Mouse (Mus musculus): ENCODE data around the gene Capn15. TPM values are rescaled to one million over a fixed set of nuclear protein-coding genes. Genes with fewer than 3 reads are reported as not detected.

Capn15 gene
- polyA plus RNA-seq (2012; ENCODE audit: insufficient read depth, insufficient read length, missing spikeins) = 12.1 and 12.7 TPM in 2 replicates

DNA sequence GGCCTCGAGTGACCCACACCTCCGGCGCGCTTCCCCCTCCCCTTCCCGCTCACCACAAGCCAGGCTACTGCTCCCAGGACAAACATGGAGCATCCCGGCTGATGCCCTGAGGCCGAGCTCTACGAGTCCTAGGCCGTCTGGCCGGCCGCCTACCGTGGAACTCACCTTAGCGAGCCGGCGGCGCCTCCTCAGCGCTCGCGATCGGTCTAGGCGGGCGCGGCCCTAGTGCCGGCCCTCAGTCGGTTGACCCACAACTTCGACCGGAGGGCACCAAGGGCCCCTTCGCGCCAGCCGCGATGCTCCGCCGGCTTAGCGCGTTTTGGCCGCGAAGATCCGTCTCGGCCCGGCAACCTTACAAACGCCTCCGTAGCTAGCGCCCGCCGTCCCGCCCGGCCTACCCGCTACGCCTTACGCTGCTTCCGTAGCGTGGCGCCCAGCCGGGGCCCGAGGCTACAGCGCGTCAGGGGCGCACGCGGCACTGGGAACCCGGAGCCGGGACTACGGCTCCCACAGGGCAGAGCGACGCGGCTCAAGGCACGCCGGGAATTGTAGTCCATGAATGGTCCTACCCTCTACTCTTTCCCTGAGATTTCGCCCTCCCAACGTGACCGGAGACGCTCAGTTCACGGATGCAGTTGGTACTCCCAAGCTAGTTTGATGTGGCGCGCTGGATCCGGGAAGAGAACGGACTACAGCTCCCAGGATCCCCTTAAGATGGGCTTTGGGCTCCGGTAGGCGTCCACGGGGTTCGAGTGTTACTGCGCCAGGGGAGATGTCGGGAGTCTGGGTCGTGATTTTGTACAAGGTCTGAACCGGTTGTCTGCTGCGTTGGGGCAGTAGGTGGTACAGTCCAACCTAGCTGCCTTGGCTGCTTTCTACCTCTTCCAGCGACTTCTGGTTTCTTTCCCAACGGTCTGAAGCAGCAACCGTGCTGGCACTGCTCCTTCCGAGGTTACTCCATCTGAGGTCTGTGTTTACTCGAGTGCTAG lies at the start of gene Capn15:
Gene Capn15 (minus strand): TSS at position 491 of the 989 bp plus-strand sequence.
- peak within 1 kb of the TSS; percentile 95 for H3K4me3 ChIP-seq (ENCODE audit: insufficient read depth, low read length)
- peak within 1 kb of the TSS; percentile 54 for H3K27ac ChIP-seq (ENCODE audit: insufficient read depth, low read depth, low read length)
- H3K4me1 ChIP-seq (ENCODE audit: control insufficient read depth, insufficient read depth, low read length) = peaks cover 38% of the 10 kb centered on the region
- TF ChIP-seq POLR2A (IDR thresholded peaks at IDR 0.05; ENCODE audit: borderline replicate concordance, low read depth, low read length) (no peak), CTCF (IDR thresholded peaks at IDR 0.05; ENCODE audit: low read depth, low read length) (no peak)

DNA sequence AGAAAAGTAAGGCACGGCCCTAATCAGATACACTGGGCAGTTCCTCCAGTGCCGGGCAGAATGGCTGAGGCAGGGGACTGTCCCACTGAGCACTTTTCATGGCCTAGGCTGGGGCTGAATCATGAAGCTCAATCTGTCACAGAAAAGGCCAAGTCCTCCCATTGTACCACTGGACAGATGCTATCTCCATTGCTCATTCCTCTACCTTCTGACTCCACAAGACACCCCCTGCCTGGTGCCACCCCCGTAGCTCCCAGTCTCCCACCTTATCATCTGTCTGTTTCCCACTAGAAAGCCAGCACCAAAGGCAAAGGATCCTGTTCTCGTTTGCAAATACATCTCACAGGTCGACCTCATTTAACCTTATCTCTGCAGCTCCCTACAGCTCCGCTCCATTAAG lies 46.4 kb upstream of the Capn15 start:
- no peak overlapping the region for H3K27ac ChIP-seq (ENCODE audit: insufficient read depth, low read depth, low read length)
- no peak overlapping the region for H3K4me3 ChIP-seq (ENCODE audit: insufficient read depth, low read length)
- TF ChIP-seq CTCF (IDR thresholded peaks at IDR 0.05; ENCODE audit: low read depth, low read length) (no peak), POLR2A (IDR thresholded peaks at IDR 0.05; ENCODE audit: borderline replicate concordance, low read depth, low read length) (no peak)
- no peaks in the 10 kb centered on the region for H3K4me1 ChIP-seq (ENCODE audit: control insufficient read depth, insufficient read depth, low read length)

- TF ChIP-seq CTCF (IDR thresholded peaks at IDR 0.05; ENCODE audit: low read depth, low read length) (no peak), POLR2A (IDR thresholded peaks at IDR 0.05; ENCODE audit: borderline replicate concordance, low read depth, low read length) (no peak)
- Histone ChIP-seq H3K4me1 (ENCODE audit: control insufficient read depth, insufficient read depth, low read length) (no peaks in the 10 kb centered on the region), H3K27ac (ENCODE audit: insufficient read depth, low read depth, low read length) (no peak overlapping the region), H3K4me3 (ENCODE audit: insufficient read depth, low read length) (no peak overlapping the region)
Measured at GRCm38 (mm10) chr17:26031583-26031982, 46.0 kb upstream of the Capn15 start.

GRCm38 (mm10) chr17:26028261-26028660 lies 42.7 kb upstream of the Capn15 start:
- Histone ChIP-seq H3K4me1 (ENCODE audit: control insufficient read depth, insufficient read depth, low read length) (no peaks in the 10 kb centered on the region), H3K27ac (ENCODE audit: insufficient read depth, low read depth, low read length) (no peak overlapping the region), H3K4me3 (ENCODE audit: insufficient read depth, low read length) (no peak overlapping the region)
- TF ChIP-seq POLR2A (IDR thresholded peaks at IDR 0.05; ENCODE audit: borderline replicate concordance, low read depth, low read length) = no peak
- no peak for TF ChIP-seq CTCF (IDR thresholded peaks at IDR 0.05; ENCODE audit: low read depth, low read length)

GRCm38 (mm10) chr17:26024674-26025073 lies 39.1 kb upstream of the Capn15 start:
- no peak for TF ChIP-seq POLR2A (IDR thresholded peaks at IDR 0.05; ENCODE audit: borderline replicate concordance, low read depth, low read length)
- TF ChIP-seq CTCF (IDR thresholded peaks at IDR 0.05; ENCODE audit: low read depth, low read length) = no peak
- no peaks in the 10 kb centered on the region for H3K4me1 ChIP-seq (ENCODE audit: control insufficient read depth, insufficient read depth, low read length)
- no peak overlapping the region for H3K27ac ChIP-seq (ENCODE audit: insufficient read depth, low read depth, low read length)
- H3K4me3 ChIP-seq (ENCODE audit: insufficient read depth, low read length) = no peak overlapping the region

DNA sequence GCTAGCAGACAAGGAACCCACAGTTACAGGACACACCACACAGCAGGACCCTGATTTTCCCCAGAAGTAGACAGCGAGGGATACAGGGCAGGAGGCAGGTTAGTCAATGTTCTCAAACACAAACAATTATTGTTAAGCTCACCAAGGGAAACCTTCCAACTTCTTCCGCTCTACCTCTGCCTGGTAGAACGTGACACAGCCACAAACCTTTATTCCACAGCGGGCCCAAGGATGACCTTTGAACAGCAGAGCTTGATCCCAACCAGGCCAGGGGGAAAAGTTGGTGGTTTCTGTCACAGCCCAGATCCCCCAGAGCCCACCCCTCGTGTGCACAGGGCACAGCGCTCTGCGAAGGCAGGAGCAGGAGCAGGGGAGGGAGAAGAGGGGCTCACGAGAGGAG lies 38.4 kb upstream of the Capn15 start:
- Histone ChIP-seq H3K4me3 (ENCODE audit: insufficient read depth, low read length) (no peak overlapping the region), H3K27ac (ENCODE audit: insufficient read depth, low read depth, low read length) (no peak overlapping the region), H3K4me1 (ENCODE audit: control insufficient read depth, insufficient read depth, low read length) (peaks cover 2% of the 10 kb centered on the region)
- TF ChIP-seq CTCF (IDR thresholded peaks at IDR 0.05; ENCODE audit: low read depth, low read length) (no peak), POLR2A (IDR thresholded peaks at IDR 0.05; ENCODE audit: borderline replicate concordance, low read depth, low read length) (no peak)

DNA sequence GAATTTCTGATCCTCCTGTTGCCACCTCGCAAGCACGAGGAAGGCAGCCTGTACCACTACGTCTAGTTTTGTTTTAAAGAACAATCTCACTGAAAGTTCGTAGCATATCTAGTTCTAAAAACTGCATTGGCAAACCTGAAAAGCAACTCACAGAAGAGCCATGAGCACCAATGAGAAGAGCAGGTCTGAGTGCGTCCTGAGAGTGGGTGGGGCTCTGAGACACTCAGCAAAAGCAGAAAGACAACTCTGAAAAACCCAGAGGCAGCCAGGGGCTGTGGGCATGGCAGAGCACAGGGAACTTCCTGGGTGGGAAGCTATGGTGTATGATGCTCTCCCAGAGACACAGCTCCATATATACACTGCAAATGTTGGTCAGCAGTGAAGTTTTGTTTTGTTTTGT lies 37.6 kb upstream of the Capn15 start:
- TF ChIP-seq CTCF (IDR thresholded peaks at IDR 0.05; ENCODE audit: low read depth, low read length) (no peak), POLR2A (IDR thresholded peaks at IDR 0.05; ENCODE audit: borderline replicate concordance, low read depth, low read length) (no peak)
- Histone ChIP-seq H3K27ac (ENCODE audit: insufficient read depth, low read depth, low read length) (no peak overlapping the region), H3K4me3 (ENCODE audit: insufficient read depth, low read length) (no peak overlapping the region), H3K4me1 (ENCODE audit: control insufficient read depth, insufficient read depth, low read length) (peaks cover 10% of the 10 kb centered on the region)

GRCm38 (mm10) chr17:26021728-26022341 lies 36.2 kb upstream of the Capn15 start:
- peaks cover 18% of the 10 kb centered on the region for H3K4me1 ChIP-seq (ENCODE audit: control insufficient read depth, insufficient read depth, low read length)
- no peak overlapping the region for H3K27ac ChIP-seq (ENCODE audit: insufficient read depth, low read depth, low read length)
- no peak overlapping the region for H3K4me3 ChIP-seq (ENCODE audit: insufficient read depth, low read length)
- TF ChIP-seq CTCF (IDR thresholded peaks at IDR 0.05; ENCODE audit: low read depth, low read length) (no peak), POLR2A (IDR thresholded peaks at IDR 0.05; ENCODE audit: borderline replicate concordance, low read depth, low read length) (no peak)

GRCm38 (mm10) chr17:26020848-26021347 lies 35.3 kb upstream of the Capn15 start:
- Histone ChIP-seq H3K27ac (ENCODE audit: insufficient read depth, low read depth, low read length) (no peak overlapping the region), H3K4me1 (ENCODE audit: control insufficient read depth, insufficient read depth, low read length) (peaks cover 18% of the 10 kb centered on the region), H3K4me3 (ENCODE audit: insufficient read depth, low read length) (no peak overlapping the region)
- TF ChIP-seq POLR2A (IDR thresholded peaks at IDR 0.05; ENCODE audit: borderline replicate concordance, low read depth, low read length) = no peak
- no peak for TF ChIP-seq CTCF (IDR thresholded peaks at IDR 0.05; ENCODE audit: low read depth, low read length)
